Mouse (Mus musculus) G1E (cell line): ENCODE measurements around the gene S100a3. TPM values are rescaled to one million over a fixed set of nuclear protein-coding genes. Genes with fewer than 3 reads are reported as not detected.

Source experiments
- ATAC-seq: 2 replicates; pipeline ENCODE4 v1.8.0; 2016; ENCODE audit warnings: mild to moderate bottlenecking; ENCODE audit not compliant: insufficient number of reproducible peaks, poor library complexity, low FRiP score, severe bottlenecking; ENCODE audit errors: extremely low read depth
- DNase-seq: peaks from one replicate; pipeline ENCODE4 v3.0.0; 2012; ENCODE audit warnings: low spot score
- H3K27me3 ChIP-seq: 2 replicates; pipeline ENCODE4 v1.6.1; 2012; ENCODE audit warnings: mild to moderate bottlenecking, low read length, inconsistent platforms; ENCODE audit not compliant: insufficient read depth
- H3K36me3 ChIP-seq: replicated peaks from 2 replicates; pipeline ENCODE3; 2012; ENCODE audit warnings: mild to moderate bottlenecking, inconsistent platforms
- H3K4me1 ChIP-seq: 2 replicates; pipeline ENCODE4 v1.6.1; 2012; ENCODE audit warnings: low read depth, low read length, inconsistent platforms, mixed read lengths; ENCODE audit not compliant: insufficient read depth
- H3K4me3 ChIP-seq: 2 replicates; pipeline ENCODE4 v1.5.1; 2012; ENCODE audit warnings: low read depth, mild to moderate bottlenecking, inconsistent platforms, low read length, moderate library complexity, mixed read lengths
- H3K9me3 ChIP-seq: replicated peaks from 2 replicates; pipeline ENCODE4 v1.6.1; 2012; ENCODE audit warnings: inconsistent platforms
- CTCF ChIP-seq: IDR thresholded peaks from 2 replicates; pipeline ENCODE4 v1.5.1; 2012; ENCODE audit warnings: low read depth, low read length, inconsistent platforms, mixed read lengths
- GATA1 ChIP-seq: IDR thresholded peaks from 2 replicates; pipeline ENCODE4 v1.6.1; 2012; ENCODE audit warnings: borderline replicate concordance, low read length, inconsistent platforms, mixed read lengths
- GATA2 ChIP-seq: IDR thresholded peaks from 2 replicates; pipeline ENCODE4 v1.6.1; 2012; ENCODE audit warnings: low read depth, low read length, inconsistent platforms, borderline replicate concordance
- POLR2AphosphoS5 ChIP-seq: IDR thresholded peaks from 2 replicates; pipeline ENCODE4 v1.6.1; 2012; ENCODE audit warnings: low read depth, low read length, inconsistent platforms; ENCODE audit not compliant: insufficient replicate concordance
- TAL1 ChIP-seq: conservative IDR thresholded peaks from 2 replicates; pipeline ENCODE4 v1.6.1; 2012; ENCODE audit warnings: low read depth, low read length, inconsistent platforms, mixed read lengths
- polyA plus RNA-seq: library from polyadenylated mRNA; stranded (reverse); fragments of >175 nt; gene quantifications from 2 replicates; pipeline ENCODE4 v1.2.3, GENCODE M21; 2012
- total RNA-seq, 2 experiments: library from RNA; stranded (forward) in 1 of 2; stranded (reverse) in 1 of 2; fragments of 200-1000 nt in 1 of 2; fragments of >200 nt in 1 of 2; fragmentation: Nextera tagmentation in 1 of 2; gene quantifications; 2 replicates each; pipeline ENCODE4 v1.2.3; 2014 to 2017

The S100a3 gene
- total and polyA plus RNA-seq, 3 experiments, result 0.22 TPM; not detected in 2

DNA sequence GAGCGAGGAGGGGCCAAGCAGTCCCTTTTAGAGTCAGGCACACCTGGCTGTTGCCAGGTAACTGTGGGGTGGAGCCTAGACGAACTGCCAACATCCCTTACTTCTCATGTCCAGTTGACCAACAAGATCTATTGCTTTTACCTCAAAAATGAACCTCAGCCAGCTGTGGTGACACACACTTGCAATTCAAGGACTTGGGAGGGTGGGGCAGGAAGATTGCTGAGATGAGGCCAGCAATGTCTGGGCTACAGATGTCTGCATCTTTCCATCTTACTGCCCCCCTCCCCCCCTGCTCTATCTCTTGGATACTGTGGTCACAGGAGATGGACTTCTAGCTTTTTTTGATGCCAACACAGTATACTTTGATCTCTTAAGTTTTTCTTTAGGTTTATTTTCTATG, 8.1 kb upstream of the S100a3 start:
- no peaks in the 10 kb centered on the region for H3K9me3 ChIP-seq
- H3K27me3 ChIP-seq, result peaks cover 7% of the 10 kb centered on the region; the same call in 1 of the 2 replicates
- no peak overlapping the region for H3K4me3 ChIP-seq
- no peaks in the 10 kb centered on the region for H3K4me1 ChIP-seq
- DNase-seq (no peak), ATAC-seq (no peak)
- H3K36me3 ChIP-seq, result no peaks in the 10 kb centered on the region
- TF ChIP-seq GATA1 (no peak), TAL1 (no peak), CTCF (no peak), POLR2AphosphoS5 (no peak), GATA2 (no peak)

DNA sequence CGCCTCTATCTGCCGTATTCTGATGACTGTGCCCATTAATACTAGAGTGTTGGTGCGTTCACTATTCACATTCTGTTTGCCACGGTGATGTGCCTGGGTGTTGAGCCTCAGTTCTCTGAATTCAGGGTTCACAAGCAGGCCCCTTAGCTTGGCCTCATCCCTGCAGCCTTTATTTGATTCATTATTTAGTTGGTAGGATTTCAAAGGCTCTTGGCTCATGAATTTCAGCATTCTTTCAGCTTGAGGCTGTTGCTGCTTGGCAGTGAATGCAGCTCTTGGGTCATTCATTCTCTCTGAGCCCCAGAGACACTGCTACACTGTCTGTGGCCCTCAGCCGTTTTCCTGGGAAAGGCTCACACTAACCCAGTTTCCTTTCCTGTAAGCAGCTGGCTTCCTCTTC, 4.4 kb upstream of the S100a3 start:
- Histone ChIP-seq H3K9me3 (no peaks in the 10 kb centered on the region), H3K36me3 (no peaks in the 10 kb centered on the region), H3K4me1 (no peaks in the 10 kb centered on the region), H3K27me3 (peaks cover 8% of the 10 kb centered on the region; the same call in 1 of the 2 replicates), H3K4me3 (no peak overlapping the region)
- DNase-seq, result no peak
- no peak for ATAC-seq
- TF ChIP-seq POLR2AphosphoS5 (no peak), GATA2 (no peak), CTCF (no peak), TAL1 (no peak), GATA1 (no peak)

DNA sequence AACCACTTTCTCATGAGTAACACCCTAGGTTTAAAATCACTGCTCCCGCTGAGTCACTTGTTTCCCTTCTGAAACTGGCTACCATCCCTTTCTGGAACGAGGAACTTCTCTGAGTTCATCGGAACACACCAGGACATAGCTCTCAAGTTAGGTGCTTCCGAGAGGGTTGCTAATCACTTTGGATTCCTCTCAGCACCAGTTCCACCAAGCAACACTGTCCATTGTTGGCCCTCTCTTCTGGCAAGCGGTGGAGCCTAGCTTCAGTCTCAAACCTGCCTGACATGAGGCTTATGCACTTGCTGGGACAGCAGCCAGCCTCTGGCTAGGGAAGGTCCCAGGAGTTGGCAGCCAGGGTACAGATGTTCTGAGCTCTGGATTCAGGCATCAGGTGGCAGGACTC, 14.3 kb downstream of the S100a3 start:
- TF ChIP-seq CTCF (no peak), GATA1 (no peak), TAL1 (no peak), POLR2AphosphoS5 (no peak), GATA2 (no peak)
- H3K36me3 ChIP-seq, result no peaks in the 10 kb centered on the region
- no peaks in the 10 kb centered on the region for H3K4me1 ChIP-seq
- no peak for DNase-seq
- ATAC-seq, result no peak
- no peaks in the 10 kb centered on the region for H3K9me3 ChIP-seq
- H3K4me3 ChIP-seq, result no peak overlapping the region
- peaks cover 13% of the 10 kb centered on the region for H3K27me3 ChIP-seq

DNA sequence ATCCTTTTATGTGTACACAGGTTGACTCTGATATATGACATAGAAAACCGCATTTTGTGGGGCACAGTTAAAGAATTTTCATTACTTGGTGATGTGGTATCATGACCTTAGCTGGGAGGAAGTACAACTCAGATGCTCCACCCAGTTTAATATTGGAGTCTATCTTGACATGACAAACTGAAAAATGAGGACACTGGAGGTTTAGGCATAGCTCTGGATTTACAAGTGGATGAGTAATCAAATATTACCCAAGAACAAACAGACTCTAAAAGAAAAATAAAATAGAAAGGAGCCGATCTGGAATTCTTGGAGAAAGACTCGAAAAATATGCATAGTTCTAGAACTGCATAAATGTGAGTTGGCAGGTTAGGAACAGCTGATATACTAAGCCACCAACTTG, 14.9 kb downstream of the S100a3 start:
- Histone ChIP-seq H3K36me3 (no peaks in the 10 kb centered on the region), H3K27me3 (peaks cover 14% of the 10 kb centered on the region), H3K4me1 (no peaks in the 10 kb centered on the region), H3K9me3 (no peaks in the 10 kb centered on the region), H3K4me3 (no peak overlapping the region)
- DNase-seq (no peak), ATAC-seq (no peak)
- TF ChIP-seq TAL1, result no peak
- no peak for TF ChIP-seq GATA2
- no peak for TF ChIP-seq POLR2AphosphoS5
- TF ChIP-seq GATA1, result no peak
- no peak for TF ChIP-seq CTCF

DNA sequence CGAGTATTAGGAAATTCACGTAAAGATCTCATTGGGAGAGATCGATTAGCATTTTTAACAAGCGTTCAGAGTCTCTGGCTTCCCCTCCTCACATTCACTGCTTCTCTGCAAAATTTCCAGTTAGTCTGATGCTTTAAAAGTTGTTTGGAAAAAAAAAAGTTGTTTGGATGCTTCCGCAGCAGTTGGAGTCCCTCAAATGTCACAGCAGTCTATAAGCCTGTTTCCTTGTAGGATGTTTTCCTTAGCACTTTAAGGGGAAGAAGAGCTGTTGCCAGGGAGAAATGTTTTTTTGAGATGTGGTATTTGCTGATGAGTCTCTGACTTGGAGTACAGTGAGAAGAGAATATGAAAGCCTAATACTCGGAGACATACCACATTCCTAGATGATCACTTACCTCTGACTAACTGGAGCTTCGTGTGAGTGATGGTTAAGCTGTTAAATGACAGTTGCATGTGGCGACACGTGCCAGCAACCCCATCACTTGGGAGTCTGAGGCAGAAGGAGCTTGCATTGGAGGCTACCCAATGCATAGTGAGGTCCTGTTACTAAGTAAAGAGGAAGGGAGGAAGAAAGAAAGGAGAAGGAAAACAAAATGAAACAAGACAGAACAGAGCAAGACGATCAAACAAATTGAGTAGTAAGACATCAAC, 16.1 kb downstream of the S100a3 start:
- Histone ChIP-seq H3K9me3 (no peaks in the 10 kb centered on the region), H3K4me1 (no peaks in the 10 kb centered on the region), H3K36me3 (no peaks in the 10 kb centered on the region), H3K27me3 (peaks cover 14% of the 10 kb centered on the region), H3K4me3 (no peak overlapping the region)
- ATAC-seq, result no peak
- DNase-seq, result no peak
- TF ChIP-seq TAL1, result no peak
- no peak for TF ChIP-seq POLR2AphosphoS5
- no peak for TF ChIP-seq CTCF
- no peak for TF ChIP-seq GATA2
- TF ChIP-seq GATA1, result no peak

DNA sequence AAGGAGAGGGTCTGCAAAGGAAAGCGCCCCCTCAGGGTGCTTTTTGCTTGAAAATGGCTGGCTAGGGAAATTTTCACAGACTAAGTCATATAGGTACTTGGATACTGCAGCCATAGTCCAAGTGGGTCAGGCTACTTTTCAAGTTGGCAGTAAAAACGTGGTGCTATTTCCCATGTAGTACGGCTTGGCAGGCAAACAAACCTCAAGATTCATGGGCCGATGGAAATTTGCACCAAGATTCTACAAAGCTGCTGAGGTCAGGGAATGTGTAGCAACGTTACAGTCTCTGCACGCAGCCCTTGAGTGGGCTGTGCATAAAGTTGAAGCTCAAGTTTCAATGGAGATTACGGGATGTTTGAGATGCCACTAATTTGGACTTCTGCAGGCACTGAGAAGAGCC, 19.1 kb downstream of the S100a3 start:
- no peaks in the 10 kb centered on the region for H3K36me3 ChIP-seq
- DNase-seq (no peak), ATAC-seq (no peak)
- TF ChIP-seq GATA1 (no peak), TAL1 (no peak), GATA2 (no peak), POLR2AphosphoS5 (no peak), CTCF (no peak)
- H3K4me1 ChIP-seq, result no peaks in the 10 kb centered on the region
- H3K4me3 ChIP-seq, result no peak overlapping the region
- peaks cover 14% of the 10 kb centered on the region for H3K27me3 ChIP-seq
- H3K9me3 ChIP-seq, result no peaks in the 10 kb centered on the region

DNA sequence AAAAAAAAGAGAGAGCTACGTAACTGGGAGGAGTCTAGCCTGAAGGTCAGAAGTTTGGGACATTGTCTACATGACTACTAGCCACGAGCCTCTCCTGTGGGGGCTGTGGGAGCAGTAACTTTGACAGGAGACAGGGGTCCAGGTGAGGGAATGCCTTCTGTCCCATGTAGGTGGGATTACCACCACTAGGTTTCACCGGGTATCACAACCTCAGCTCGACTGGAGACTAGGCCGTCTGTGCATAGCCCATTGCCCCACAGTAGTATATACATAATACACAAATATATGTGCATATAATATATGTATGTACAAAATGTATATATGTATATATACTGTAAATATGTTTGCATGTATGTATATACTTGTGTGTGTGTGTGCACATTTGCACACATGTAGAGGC, 20.8 kb downstream of the S100a3 start:
- Histone ChIP-seq H3K27me3 (peaks cover 10% of the 10 kb centered on the region; the same call in 1 of the 2 replicates), H3K4me1 (no peaks in the 10 kb centered on the region), H3K4me3 (no peak overlapping the region), H3K9me3 (no peaks in the 10 kb centered on the region), H3K36me3 (no peaks in the 10 kb centered on the region)
- DNase-seq, result no peak
- no peak for ATAC-seq
- TF ChIP-seq TAL1 (no peak), POLR2AphosphoS5 (no peak), GATA2 (no peak), GATA1 (no peak), CTCF (no peak)
